Mouse (Mus musculus) spleen, adult 2 months (tissue): Measurements from ENCODE around the gene Dmd. TPM values are rescaled to one million over a fixed set of nuclear protein-coding genes. Genes with fewer than 3 reads are reported as not detected.
"Not testable (repeated sequence)": the region's sequence is repeated elsewhere in the genome, so short reads cannot be mapped to it uniquely, and the experiment has no call there.

Experiments
- DNase-seq, 2 experiments: peaks; one replicate each; pipeline versions ENCODE4 v3.0.0 to v3.0.0-alpha.2; 2012 to 2021; ENCODE audit warnings: low spot score in 2 of 2, low read depth in 1 of 2
- H3K27ac ChIP-seq: fragments of 200-500 bp; 2 replicates; pipeline ENCODE4 v1.5.1; 2012; ENCODE audit warnings: low read length, inconsistent platforms; ENCODE audit not compliant: insufficient read depth
- H3K27me3 ChIP-seq: fragments of 200-500 bp; 2 replicates; pipeline ENCODE4 v1.6.1; 2012; ENCODE audit warnings: mild to moderate bottlenecking, moderate library complexity, low read length, inconsistent platforms; ENCODE audit not compliant: control insufficient read depth, insufficient read depth
- H3K36me3 ChIP-seq: fragments of 200-500 bp; 2 replicates; pipeline ENCODE4 v1.6.1; 2012; ENCODE audit warnings: mild to moderate bottlenecking, low read length, inconsistent platforms; ENCODE audit not compliant: control insufficient read depth, insufficient read depth
- H3K4me1 ChIP-seq: fragments of 200-500 bp; 2 replicates; pipeline ENCODE4 v1.6.1; 2011; ENCODE audit warnings: inconsistent platforms; ENCODE audit not compliant: control insufficient read depth, insufficient read depth, insufficient read length
- H3K4me3 ChIP-seq: fragments of 200-500 bp; 2 replicates; pipeline ENCODE4 v1.5.1; 2011; ENCODE audit warnings: mild to moderate bottlenecking, inconsistent platforms; ENCODE audit not compliant: insufficient read depth, insufficient read length; ENCODE audit errors: extremely low read depth
- CTCF ChIP-seq: fragments of 200-500 bp; IDR thresholded peaks from 2 replicates; pipeline ENCODE4 v1.5.1; 2011; ENCODE audit warnings: mild to moderate bottlenecking, inconsistent platforms; ENCODE audit not compliant: insufficient read depth, insufficient read length, insufficient replicate concordance; ENCODE audit errors: extremely low read depth
- POLR2A ChIP-seq: fragments of 200-500 bp; IDR thresholded peaks from 2 replicates; pipeline ENCODE4 v1.6.1; 2011; ENCODE audit warnings: low read depth, low read length, inconsistent platforms
- WGBS: fragments of 180-500 bp; shearing (Covaris S2); methylation state at CpG from one replicate; pipeline ENCODE4 v1.1.7; 2018; 5-methylcytosine and 5-hydroxymethylcytosine counted together
- polyA plus RNA-seq: library from polyadenylated mRNA; depleted of rRNA; stranded (reverse); fragments of >200 nt; gene quantifications from 2 replicates; pipeline ENCODE4 v1.2.3, GENCODE M21; 2012

The Dmd gene
- polyA plus RNA-seq, 1 experiment: 2.3 TPM

- Histone ChIP-seq H3K4me3 (no peak overlapping the region), H3K27ac (no peak overlapping the region), H3K36me3 (no peaks in the 10 kb centered on the region), H3K27me3 (no peaks in the 10 kb centered on the region), H3K4me1 (no peaks in the 10 kb centered on the region)
- 48% methylated on average over 1 of the region's 1 CpGs for WGBS
- DNase-seq: no peak
- TF ChIP-seq POLR2A (no peak), CTCF (no peak)
Observed at GRCm38 (mm10) chrX:83221050-83221449, 272.4 kb downstream of the Dmd start.

GRCm38 (mm10) chrX:83487598-83487997, 538.9 kb downstream of the Dmd start, which contains the start of gene Tsga8:
Gene Tsga8, minus strand, starts transcription at chrX:83487924.
- no peak for DNase-seq
- Histone ChIP-seq H3K36me3 (no peaks in the 10 kb centered on the region), H3K27ac (no peak within 1 kb of the TSS), H3K4me1 (no peaks in the 10 kb centered on the region), H3K4me3 (no peak within 1 kb of the TSS), H3K27me3 (no peaks in the 10 kb centered on the region)
- TF ChIP-seq CTCF (no peak), POLR2A (no peak)
- 89% methylated on average over 15 of the region's 15 CpGs for WGBS

GRCm38 (mm10) chrX:83674998-83675397, 726.3 kb downstream of the Dmd start:
- no peak for DNase-seq
- TF ChIP-seq CTCF: no peak
- no peak for TF ChIP-seq POLR2A
- Histone ChIP-seq H3K27me3 (no peaks in the 10 kb centered on the region), H3K27ac (no peak overlapping the region), H3K4me3 (no peak overlapping the region), H3K36me3 (no peaks in the 10 kb centered on the region), H3K4me1 (no peaks in the 10 kb centered on the region)
- 84% methylated on average over 1 of the region's 1 CpGs for WGBS

GRCm38 (mm10) chrX:83686547-83686946, 737.9 kb downstream of the Dmd start:
- H3K36me3 ChIP-seq: no peaks in the 10 kb centered on the region
- DNase-seq: no peak
- H3K4me1 ChIP-seq: no peaks in the 10 kb centered on the region
- no peak overlapping the region for H3K27ac ChIP-seq
- H3K27me3 ChIP-seq: no peaks in the 10 kb centered on the region
- TF ChIP-seq CTCF (no peak), POLR2A (no peak)
- H3K4me3 ChIP-seq: no peak overlapping the region

GRCm38 (mm10) chrX:83740533-83740932, 791.9 kb downstream of the Dmd start:
- no peaks in the 10 kb centered on the region for H3K27me3 ChIP-seq
- no peak for DNase-seq
- no peak overlapping the region for H3K27ac ChIP-seq
- H3K36me3 ChIP-seq: no peaks in the 10 kb centered on the region
- 8% methylated on average over 1 of the region's 1 CpGs for WGBS
- no peak overlapping the region for H3K4me3 ChIP-seq
- H3K4me1 ChIP-seq: no peaks in the 10 kb centered on the region
- no peak for TF ChIP-seq POLR2A
- no peak for TF ChIP-seq CTCF

- Histone ChIP-seq H3K4me1 (no peaks in the 10 kb centered on the region), H3K4me3 (no peak overlapping the region), H3K27ac (no peak overlapping the region), H3K27me3 (no peaks in the 10 kb centered on the region), H3K36me3 (no peaks in the 10 kb centered on the region)
- WGBS: 63% methylated on average over 4 of the region's 4 CpGs
- DNase-seq: no peak
- TF ChIP-seq CTCF (no peak), POLR2A (no peak)
Observed at GRCm38 (mm10) chrX:83746301-83747008, 797.8 kb downstream of the Dmd start.

GRCm38 (mm10) chrX:83787406-83787805, 838.7 kb downstream of the Dmd start:
- no peaks in the 10 kb centered on the region for H3K36me3 ChIP-seq
- TF ChIP-seq CTCF (no peak), POLR2A (no peak)
- H3K27ac ChIP-seq: no peak overlapping the region
- no peaks in the 10 kb centered on the region for H3K4me1 ChIP-seq
- no peak for DNase-seq
- H3K4me3 ChIP-seq: no peak overlapping the region
- no peaks in the 10 kb centered on the region for H3K27me3 ChIP-seq

GRCm38 (mm10) chrX:83867469-83867868, 918.8 kb downstream of the Dmd start:
- H3K4me3 ChIP-seq, H3K4me1 ChIP-seq, H3K36me3 ChIP-seq, DNase-seq, H3K27me3 ChIP-seq, H3K27ac ChIP-seq: not testable (repeated sequence)
- WGBS: 30% methylated on average over 9 of the region's 9 CpGs

GRCm38 (mm10) chrX:83875389-83875788, 926.7 kb downstream of the Dmd start:
- not testable (repeated sequence) for H3K27me3 ChIP-seq, H3K36me3 ChIP-seq, H3K27ac ChIP-seq, H3K4me1 ChIP-seq, H3K4me3 ChIP-seq, DNase-seq
- WGBS: 86% methylated on average over 11 of the region's 11 CpGs
